Mouse (Mus musculus) liver, adult 2 months (tissue): ENCODE results near the gene Parvg. TPM values are rescaled to one million over a fixed set of nuclear protein-coding genes. Genes with fewer than 3 reads are reported as not detected.

ENCODE experiments used
- DNase-seq: peaks from one replicate; pipeline ENCODE4 v3.0.0-alpha.2; 2011; ENCODE audit warnings: low read depth, low spot score; ENCODE audit errors: extremely low read depth
- H3K27ac ChIP-seq: fragments of 200-500 bp; replicated peaks from 2 replicates; pipeline ENCODE4 v1.5.1; 2012; ENCODE audit warnings: low read depth, mild to moderate bottlenecking, control low read depth, inconsistent platforms, low read length; ENCODE audit not compliant: insufficient read depth
- H3K27me3 ChIP-seq: fragments of 200-500 bp; 2 replicates; pipeline ENCODE4 v1.6.1; 2012; ENCODE audit warnings: mild to moderate bottlenecking, moderate library complexity, low read length, inconsistent platforms; ENCODE audit not compliant: control insufficient read depth, insufficient read depth
- H3K36me3 ChIP-seq: fragments of 200-500 bp; 2 replicates; pipeline ENCODE4 v1.6.1; 2012; ENCODE audit warnings: low read length, inconsistent platforms; ENCODE audit not compliant: control insufficient read depth, insufficient read depth
- H3K4me1 ChIP-seq: fragments of 200-500 bp; 2 replicates; pipeline ENCODE4 v1.6.1; 2011; ENCODE audit warnings: low read length; ENCODE audit not compliant: control insufficient read depth, insufficient read depth
- H3K4me3 ChIP-seq: fragments of 200-500 bp; 2 replicates; pipeline ENCODE4 v1.5.1; 2011; ENCODE audit warnings: low read depth, mild to moderate bottlenecking, control low read depth, low read length, moderate library complexity; ENCODE audit not compliant: insufficient read depth
- H3K79me2 ChIP-seq: fragments of 200-500 bp; 2 replicates; pipeline ENCODE4 v1.6.1; 2012; ENCODE audit warnings: inconsistent platforms, mild to moderate bottlenecking, low read length, moderate library complexity; ENCODE audit not compliant: control insufficient read depth, insufficient read depth
- H3K9ac ChIP-seq: fragments of 200-500 bp; 2 replicates; pipeline ENCODE4 v1.6.1; 2012; ENCODE audit warnings: low read depth, mild to moderate bottlenecking, control low read depth, inconsistent platforms, low read length
- CTCF ChIP-seq: fragments of 200-500 bp; IDR thresholded peaks from 2 replicates; pipeline ENCODE4 v1.5.1; 2011; ENCODE audit warnings: low read depth, low read length, control low read depth
- POLR2A ChIP-seq: fragments of 200-500 bp; IDR thresholded peaks from 2 replicates; pipeline ENCODE4 v1.6.1; 2011; ENCODE audit warnings: low read length, control low read depth; ENCODE audit not compliant: insufficient read depth; ENCODE audit errors: extremely low read depth
- WGBS: fragments of 180-500 bp; shearing (Covaris S2); methylation state at CpG from one replicate; pipeline ENCODE4 v1.1.7; 2018; 5-methylcytosine and 5-hydroxymethylcytosine counted together
- polyA plus RNA-seq: library from polyadenylated mRNA; depleted of rRNA; stranded (reverse); fragments of >200 nt; gene quantifications from 2 replicates; pipeline ENCODE4 v1.2.3, GENCODE M21; 2012
- total RNA-seq: library from RNA; depleted of rRNA; stranded (reverse); fragments of >200 nt; gene quantifications from 2 replicates; pipeline ENCODE4 v1.2.3, GENCODE M21; 2014

Gene Parvg
- total and polyA plus RNA-seq, 2 experiments: 0.74 to 0.95 TPM

GRCm38 (mm10) chr15:84324870-84325553 lies 1.2 kb downstream of the Parvg start:
- Histone ChIP-seq H3K9ac (no peak overlapping the region), H3K79me2 (no peaks in the 10 kb centered on the region), H3K4me1 (no peaks in the 10 kb centered on the region), H3K4me3 (no peak overlapping the region), H3K27me3 (no peaks in the 10 kb centered on the region), H3K36me3 (no peaks in the 10 kb centered on the region), H3K27ac (peak overlapping the region; percentile 18; the same call in 1 of the 2 replicates)
- WGBS: 57% methylated on average over 8 of the region's 8 CpGs
- no peak for DNase-seq
- no peak for TF ChIP-seq POLR2A
- TF ChIP-seq CTCF: no peak

- no peak overlapping the region for H3K4me3 ChIP-seq
- no peaks in the 10 kb centered on the region for H3K79me2 ChIP-seq
- no peak overlapping the region for H3K9ac ChIP-seq
- no peak overlapping the region for H3K27ac ChIP-seq
- no peaks in the 10 kb centered on the region for H3K4me1 ChIP-seq
- DNase-seq: no peak
- WGBS: 74% methylated on average over 12 of the region's 12 CpGs
- H3K27me3 ChIP-seq: no peaks in the 10 kb centered on the region
- H3K36me3 ChIP-seq: no peaks in the 10 kb centered on the region
- TF ChIP-seq POLR2A (no peak), CTCF (no peak)
These were observed 1.9 kb downstream of the Parvg start for GRCm38 (mm10) chr15:84325736-84326135.

- 79% methylated on average over 10 of the region's 10 CpGs for WGBS
- no peak overlapping the region for H3K4me3 ChIP-seq
- no peak overlapping the region for H3K9ac ChIP-seq
- TF ChIP-seq POLR2A (no peak), CTCF (no peak)
- no peaks in the 10 kb centered on the region for H3K79me2 ChIP-seq
- DNase-seq: no peak
- H3K27ac ChIP-seq: no peak overlapping the region
- no peaks in the 10 kb centered on the region for H3K36me3 ChIP-seq
- no peaks in the 10 kb centered on the region for H3K27me3 ChIP-seq
- no peaks in the 10 kb centered on the region for H3K4me1 ChIP-seq
These were observed 5.0 kb downstream of the Parvg start for GRCm38 (mm10) chr15:84328870-84329269.

GRCm38 (mm10) chr15:84329940-84330339 lies 6.1 kb downstream of the Parvg start:
- Histone ChIP-seq H3K4me1 (no peaks in the 10 kb centered on the region), H3K27me3 (no peaks in the 10 kb centered on the region), H3K36me3 (no peaks in the 10 kb centered on the region), H3K9ac (no peak overlapping the region), H3K27ac (no peak overlapping the region), H3K4me3 (no peak overlapping the region), H3K79me2 (no peaks in the 10 kb centered on the region)
- WGBS: 89% methylated on average over 8 of the region's 8 CpGs
- TF ChIP-seq POLR2A (no peak), CTCF (no peak)
- no peak for DNase-seq

GRCm38 (mm10) chr15:84331066-84331612 lies 7.3 kb downstream of the Parvg start:
- H3K9ac ChIP-seq: no peak overlapping the region
- TF ChIP-seq CTCF (no peak), POLR2A (no peak)
- no peak overlapping the region for H3K27ac ChIP-seq
- no peaks in the 10 kb centered on the region for H3K79me2 ChIP-seq
- H3K36me3 ChIP-seq: no peaks in the 10 kb centered on the region
- H3K27me3 ChIP-seq: no peaks in the 10 kb centered on the region
- H3K4me3 ChIP-seq: no peak overlapping the region
- 82% methylated on average over 4 of the region's 4 CpGs for WGBS
- H3K4me1 ChIP-seq: no peaks in the 10 kb centered on the region
- no peak for DNase-seq

GRCm38 (mm10) chr15:84336281-84336817 lies 12.5 kb downstream of the Parvg start:
- H3K27me3 ChIP-seq: no peaks in the 10 kb centered on the region
- no peak for TF ChIP-seq CTCF
- TF ChIP-seq POLR2A: no peak

More at GRCm38 (mm10) chr15:84336281-84336817, 12.5 kb downstream of the Parvg start:
- Histone ChIP-seq H3K4me1 (no peaks in the 10 kb centered on the region), H3K27ac (no peak overlapping the region), H3K4me3 (no peak overlapping the region), H3K9ac (no peak overlapping the region), H3K36me3 (no peaks in the 10 kb centered on the region), H3K79me2 (no peaks in the 10 kb centered on the region)
- DNase-seq: no peak
- 85% methylated on average over 12 of the region's 12 CpGs for WGBS
